Mouse (Mus musculus) heart, postnatal 0 days (tissue): ENCODE measurements around the gene Fsd1l. TPM values are rescaled to one million over a fixed set of nuclear protein-coding genes. Genes with fewer than 3 reads are reported as not detected.
A peak's percentile ranks its signal among the peaks of the same experiment; 100 is the strongest.

Source experiments
- ATAC-seq: fragments of 200-750 bp; cut with Nextera tagmentation; 2 replicates; pipeline ENCODE4 v1.8.0; 2017; ENCODE audit warnings: low read depth, moderate number of reproducible peaks, moderate library complexity; ENCODE audit not compliant: insufficient read depth
- DNase-seq: peaks from one replicate; pipeline ENCODE4 v3.0.0-alpha.2; 2016; ENCODE audit warnings: low spot score
- H3K27ac ChIP-seq: fragments of 300-500 bp; sonication (generic); 2 replicates; pipeline ENCODE4 v1.5.1; 2014; ENCODE audit warnings: low read depth, mild to moderate bottlenecking
- H3K27me3 ChIP-seq: fragments of 300-500 bp; sonication (generic); 2 replicates; pipeline ENCODE4 v1.6.1; 2014; ENCODE audit warnings: low read length, mixed read lengths; ENCODE audit not compliant: control insufficient read depth, insufficient read depth
- H3K36me3 ChIP-seq: fragments of 300-500 bp; sonication (generic); replicated peaks from 2 replicates; pipeline ENCODE4 v1.6.1; 2014; ENCODE audit warnings: low read length, mixed read lengths; ENCODE audit not compliant: control insufficient read depth, insufficient read depth
- H3K4me1 ChIP-seq: fragments of 300-500 bp; sonication (generic); 2 replicates; pipeline ENCODE4 v1.6.1; 2014; ENCODE audit warnings: antibody characterized with exemption; ENCODE audit not compliant: control insufficient read depth, insufficient read depth
- H3K4me2 ChIP-seq: fragments of 300-500 bp; sonication (generic); 2 replicates; pipeline ENCODE4 v1.6.1; 2014; ENCODE audit warnings: low read depth, mild to moderate bottlenecking, low read length, moderate library complexity
- H3K4me3 ChIP-seq: fragments of 300-500 bp; sonication (generic); 2 replicates; pipeline ENCODE4 v1.5.1; 2014; ENCODE audit warnings: low read depth, low read length
- H3K9ac ChIP-seq: fragments of 300-500 bp; sonication (generic); replicated peaks from 2 replicates; pipeline ENCODE4 v1.6.1; 2014; ENCODE audit warnings: low read depth, low read length, mixed read lengths
- H3K9me3 ChIP-seq: fragments of 300-500 bp; sonication (generic); replicated peaks from 2 replicates; pipeline ENCODE4 v1.6.1; 2016; ENCODE audit warnings: low read length; ENCODE audit not compliant: control insufficient read depth
- CTCF ChIP-seq: IDR thresholded peaks from 2 replicates; pipeline ENCODE4 v1.5.1; 2016; ENCODE audit warnings: antibody characterized with exemption, control low read depth, low read depth
- EP300 ChIP-seq: IDR thresholded peaks from 2 replicates; pipeline ENCODE4 v1.6.1; 2016; ENCODE audit warnings: antibody characterized with exemption, low read depth
- WGBS: fragments of 180-500 bp; shearing (Covaris S2); extraction: QIAGEN DNeasy Blood & Tissue Kit; methylation state at CpG from one replicate; pipeline ENCODE4 v1.1.7; 2014; 5-methylcytosine and 5-hydroxymethylcytosine counted together
- polyA plus RNA-seq: library from polyadenylated mRNA; unstranded; fragments of >200 nt; fragmentation: Nextera tagmentation; extraction: Ambion mirVana; gene quantifications from 2 replicates; pipeline ENCODE4 v1.2.1, GENCODE M21; 2015
- total RNA-seq: library from RNA; depleted of rRNA; stranded (reverse); fragments of >200 nt; gene quantifications from 2 replicates; pipeline ENCODE4 v1.2.3, GENCODE M21; 2014; ENCODE audit warnings: low replicate concordance

The Fsd1l gene
- total and polyA plus RNA-seq, 2 experiments from 2014 or later, result 6.3 to 7.0 TPM

GRCm38 (mm10) chr4:53595246-53596062 is 35.8 kb upstream of the Fsd1l start:
- no peak overlapping the region for H3K9ac ChIP-seq
- H3K27ac ChIP-seq, result no peak overlapping the region
- H3K36me3 ChIP-seq, result no peaks in the 10 kb centered on the region
- H3K4me3 ChIP-seq, result no peak overlapping the region
- no peaks in the 10 kb centered on the region for H3K9me3 ChIP-seq
- H3K4me2 ChIP-seq, result no peak overlapping the region
- H3K4me1 ChIP-seq, result no peaks in the 10 kb centered on the region
- TF ChIP-seq CTCF (no peak), EP300 (no peak)
- DNase-seq (no peak), ATAC-seq (no peak)
- 72% methylated on average over 12 of the region's 12 CpGs for WGBS
- H3K27me3 ChIP-seq, result no peaks in the 10 kb centered on the region

GRCm38 (mm10) chr4:53596063-53596895 is 35.0 kb upstream of the Fsd1l start:
- Histone ChIP-seq H3K4me1 (no peaks in the 10 kb centered on the region), H3K9ac (no peak overlapping the region), H3K4me2 (no peak overlapping the region), H3K27ac (0 out of 2 replicates have a peak overlapping the region, but pooled peaks have one; percentile 6), H3K9me3 (no peaks in the 10 kb centered on the region), H3K27me3 (no peaks in the 10 kb centered on the region), H3K36me3 (no peaks in the 10 kb centered on the region), H3K4me3 (no peak overlapping the region)
- 62% methylated on average over 15 of the region's 15 CpGs for WGBS
- ATAC-seq (no peak), DNase-seq (no peak)
- TF ChIP-seq CTCF, result no peak
- TF ChIP-seq EP300, result no peak

- H3K4me2 ChIP-seq, result no peak overlapping the region
- no peak overlapping the region for H3K9ac ChIP-seq
- no peaks in the 10 kb centered on the region for H3K9me3 ChIP-seq
- 47% methylated on average over 6 of the region's 6 CpGs for WGBS
- TF ChIP-seq CTCF (peak; percentile 91), EP300 (no peak)
- ATAC-seq (peak; percentile 67), DNase-seq (peak; percentile 51)
- no peak overlapping the region for H3K4me3 ChIP-seq
- H3K4me1 ChIP-seq, result no peaks in the 10 kb centered on the region
- H3K27me3 ChIP-seq, result no peaks in the 10 kb centered on the region
- H3K27ac ChIP-seq, result no peak overlapping the region
- H3K36me3 ChIP-seq, result no peaks in the 10 kb centered on the region
Measured at GRCm38 (mm10) chr4:53600462-53600861, 30.8 kb upstream of the Fsd1l start.

- Histone ChIP-seq H3K4me2 (no peak overlapping the region), H3K9ac (no peak overlapping the region), H3K4me3 (no peak overlapping the region), H3K4me1 (no peaks in the 10 kb centered on the region), H3K27ac (no peak overlapping the region), H3K9me3 (no peaks in the 10 kb centered on the region), H3K27me3 (no peaks in the 10 kb centered on the region), H3K36me3 (no peaks in the 10 kb centered on the region)
- TF ChIP-seq CTCF (no peak), EP300 (no peak)
- 86% methylated on average over 5 of the region's 5 CpGs for WGBS
- ATAC-seq, result no peak
- DNase-seq, result no peak
Measured at GRCm38 (mm10) chr4:53614576-53615225, 16.6 kb upstream of the Fsd1l start.

GRCm38 (mm10) chr4:53617968-53618367 is 13.3 kb upstream of the Fsd1l start:
- H3K9me3 ChIP-seq, result no peaks in the 10 kb centered on the region
- WGBS, result 47% methylated on average over 3 of the region's 3 CpGs
- TF ChIP-seq CTCF, result no peak
- TF ChIP-seq EP300, result no peak
- no peak overlapping the region for H3K27ac ChIP-seq
- H3K9ac ChIP-seq, result no peak overlapping the region
- DNase-seq (no peak), ATAC-seq (no peak)
- no peaks in the 10 kb centered on the region for H3K27me3 ChIP-seq
- H3K36me3 ChIP-seq, result no peaks in the 10 kb centered on the region
- H3K4me2 ChIP-seq, result no peak overlapping the region
- no peak overlapping the region for H3K4me3 ChIP-seq
- H3K4me1 ChIP-seq, result no peaks in the 10 kb centered on the region
